Mouse (Mus musculus) testis, postnatal 10 days (tissue): Measurements from ENCODE around the gene Gm16405.
"Not testable (repeated sequence)": the region's sequence is repeated elsewhere in the genome, so short reads cannot be mapped to it uniquely, and the experiment has no call there.

Experiments used
- DNase-seq: peaks from one replicate; pipeline ENCODE4 v3.0.0; 2021; ENCODE audit warnings: low spot score

Gene Gm16405

DNA sequence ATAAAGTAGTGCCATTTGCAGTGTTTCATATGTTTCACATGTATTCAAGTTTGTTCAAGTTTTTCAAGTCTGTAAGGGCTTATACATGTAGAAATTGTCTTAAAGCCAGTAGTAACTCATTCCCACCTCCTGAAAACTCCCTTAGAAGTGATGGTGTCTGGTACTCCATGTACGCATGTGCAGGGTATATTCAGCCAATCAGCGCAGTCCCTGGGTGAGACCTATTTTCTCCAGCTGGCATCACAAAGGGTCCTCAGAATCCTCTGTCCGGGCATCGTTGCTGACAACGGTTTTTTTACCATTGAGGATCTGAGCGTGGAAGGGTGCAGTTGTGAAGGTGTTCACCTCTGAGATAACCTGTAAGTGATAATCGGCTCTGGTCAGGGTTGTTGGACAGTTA is at the start of gene Gm16405:
Gene Gm16405 (plus strand): TSS at position 301 of the 400 bp plus-strand sequence.
- not testable (repeated sequence) for DNase-seq
